Mouse (Mus musculus) ES-Bruce4 (cell line): ENCODE data around the gene Rccd1.

Experiments
- CTCF ChIP-seq: IDR thresholded peaks from one replicate; pipeline ENCODE4 v1.8.1; 2011; ENCODE audit warnings: low read depth, low read length
- EP300 ChIP-seq: IDR thresholded peaks from 2 replicates; pipeline ENCODE4 v1.6.1; 2011; ENCODE audit warnings: low read depth, low read length; ENCODE audit not compliant: insufficient read depth

GRCm38 (mm10) chr7:80260625-80261371 is 63.5 kb downstream of the Rccd1 start, which contains the start of gene Ngrn:
- no peak for TF ChIP-seq EP300
- no peak for TF ChIP-seq CTCF
